Mouse (Mus musculus) spleen, adult 18-20 months (tissue): Measurements from ENCODE around the gene Sema3f.

ENCODE experiments used
- DNase-seq, 2 experiments: peaks; one replicate each; pipeline ENCODE4 v3.0.0; 2022; ENCODE audit warnings: mixed read lengths in 2 of 2

Gene Sema3f

GRCm38 (mm10) chr9:107709697-107710483, at the start of gene Sema3f:
Gene Sema3f, minus strand, starts transcription at chr9:107710475.
- DNase-seq = peak; percentile 52 to 70

- no peak for DNase-seq
These were observed 49.3 kb upstream of the Sema3f start for GRCm38 (mm10) chr9:107759593-107759992.

DNA sequence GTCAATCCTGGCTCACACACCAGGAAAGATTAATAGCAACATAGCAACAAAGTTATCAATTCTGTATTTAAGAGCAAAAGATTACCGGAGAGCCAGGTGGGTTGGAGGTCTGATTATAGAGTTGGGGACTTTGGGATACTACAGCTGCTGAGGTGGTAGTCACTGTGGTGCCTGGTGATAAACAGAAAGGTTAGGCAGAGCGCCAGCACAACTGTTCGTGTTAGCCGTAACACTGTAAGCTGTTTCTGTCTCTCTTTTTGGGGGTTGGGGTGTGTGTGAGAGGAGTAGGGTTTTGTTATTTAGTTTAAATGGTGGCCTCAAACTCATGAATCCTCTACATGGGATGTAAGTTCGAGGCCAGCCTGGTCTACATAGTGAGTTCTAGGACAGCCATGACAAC, 40.1 kb upstream of the Sema3f start:
- no peak for DNase-seq

- no peak for DNase-seq
These were observed 37.8 kb upstream of the Sema3f start for GRCm38 (mm10) chr9:107748063-107748462.

- DNase-seq = no peak
These were observed 37.0 kb upstream of the Sema3f start for GRCm38 (mm10) chr9:107747310-107747709.

GRCm38 (mm10) chr9:107746679-107747078, 36.4 kb upstream of the Sema3f start:
- DNase-seq = no peak

GRCm38 (mm10) chr9:107744061-107744460, 33.8 kb upstream of the Sema3f start:
- DNase-seq = no peak

GRCm38 (mm10) chr9:107738841-107739202, 28.5 kb upstream of the Sema3f start:
- no peak for DNase-seq

- DNase-seq = peak; percentile 62 to 86
These were observed 28.0 kb upstream of the Sema3f start for GRCm38 (mm10) chr9:107738020-107738840.

- DNase-seq = no peak
These were observed 25.9 kb upstream of the Sema3f start for GRCm38 (mm10) chr9:107736185-107736485.

GRCm38 (mm10) chr9:107735356-107736184, 25.3 kb upstream of the Sema3f start:
- no peak for DNase-seq

DNA sequence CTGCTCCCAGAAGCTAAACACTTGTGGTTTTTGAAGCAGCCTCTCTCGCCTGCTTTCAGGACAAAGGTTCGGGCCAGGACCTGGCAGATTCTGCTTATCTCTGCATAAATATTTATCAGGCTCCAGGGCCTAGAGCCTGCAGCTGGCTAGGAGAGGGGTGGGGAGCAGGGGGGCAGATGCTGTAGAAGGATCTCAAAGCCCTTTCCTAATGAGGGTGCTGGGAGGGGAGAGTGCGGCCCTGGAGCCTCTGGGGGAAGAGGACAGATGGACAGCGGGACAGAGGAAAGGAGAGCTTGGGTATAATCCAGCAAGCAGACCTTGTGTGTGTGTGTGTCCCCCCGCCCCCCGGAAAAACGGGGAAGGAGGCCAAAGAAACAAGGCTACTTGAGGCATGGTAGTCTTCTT, 24.3 kb upstream of the Sema3f start:
- DNase-seq = no peak

- DNase-seq = no peak
These were observed 19.4 kb upstream of the Sema3f start for GRCm38 (mm10) chr9:107729709-107730108.

DNA sequence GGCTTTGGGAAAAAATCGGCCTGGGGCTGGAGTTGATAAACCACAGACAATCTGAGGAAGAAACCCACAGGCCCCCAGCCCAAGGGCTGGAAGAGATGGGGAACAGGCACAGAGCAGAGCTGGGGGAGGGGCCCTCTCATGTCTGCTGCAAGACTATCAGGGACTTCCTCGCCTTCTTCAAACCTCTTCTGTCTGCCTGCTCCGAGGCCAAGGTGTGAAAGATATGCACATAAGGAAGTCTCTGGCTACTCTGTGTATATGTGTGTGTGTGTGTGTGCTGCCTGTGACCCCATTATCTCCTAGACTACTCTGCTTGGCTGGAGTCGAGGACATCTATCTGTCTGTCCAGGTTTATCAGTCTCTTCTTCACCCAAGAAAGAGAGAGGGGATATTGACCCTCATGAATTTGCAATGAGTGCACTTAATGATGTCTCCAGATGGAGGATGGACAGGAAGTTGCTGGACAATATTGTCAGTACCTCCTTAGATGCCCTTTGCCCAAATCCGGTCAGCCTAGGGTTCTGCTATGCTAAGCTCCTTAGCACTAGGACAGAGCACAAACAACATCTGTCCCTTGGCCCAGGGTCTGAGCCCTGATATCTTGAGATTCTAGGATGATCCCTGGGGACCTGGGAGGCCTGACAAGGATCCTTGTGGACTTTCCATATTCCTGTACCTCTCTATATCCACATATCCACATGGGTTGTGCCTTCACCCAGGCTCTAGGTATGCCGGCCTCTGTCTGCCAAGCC, 18.8 kb upstream of the Sema3f start:
- DNase-seq = no peak

DNA sequence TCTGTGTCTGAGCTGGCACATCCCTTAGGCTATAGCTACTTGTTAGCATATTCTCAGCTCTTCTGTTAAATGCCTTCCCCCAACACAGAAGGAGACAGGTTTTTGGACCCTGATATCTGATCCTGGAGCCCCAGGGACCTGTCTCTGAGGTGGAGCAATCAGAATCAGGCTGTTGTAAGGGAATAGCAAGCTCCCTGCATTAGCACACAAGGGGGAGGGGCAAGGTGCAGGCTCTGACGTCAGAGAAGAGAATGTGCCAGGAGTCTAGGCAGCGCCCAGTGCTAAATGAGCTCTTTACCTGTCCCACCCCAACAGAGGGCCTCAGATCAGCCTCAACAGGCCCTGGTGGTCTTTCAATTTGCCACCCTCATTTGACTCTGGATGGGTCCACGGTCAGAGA, 16.8 kb upstream of the Sema3f start:
- DNase-seq = no peak

DNA sequence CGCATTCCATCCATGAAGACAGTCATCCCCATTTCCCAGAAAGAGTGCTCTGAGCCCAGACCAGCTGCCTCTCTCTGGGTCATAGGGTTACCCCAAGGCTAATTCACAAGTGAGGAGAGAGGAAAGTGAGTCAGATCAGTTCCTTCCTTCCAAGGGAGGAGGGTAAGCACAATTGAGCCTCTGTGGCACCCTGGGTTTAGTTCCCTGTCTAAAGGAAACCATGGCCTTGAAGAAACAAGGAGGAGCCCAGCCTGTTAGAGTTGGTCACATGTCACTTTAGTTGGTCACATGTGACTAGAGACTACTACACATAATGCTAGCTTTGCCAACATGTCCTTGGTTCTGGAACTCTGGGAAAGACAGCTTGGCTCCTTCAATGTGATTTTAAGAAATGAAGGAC, 14.5 kb upstream of the Sema3f start:
- no peak for DNase-seq

DNA sequence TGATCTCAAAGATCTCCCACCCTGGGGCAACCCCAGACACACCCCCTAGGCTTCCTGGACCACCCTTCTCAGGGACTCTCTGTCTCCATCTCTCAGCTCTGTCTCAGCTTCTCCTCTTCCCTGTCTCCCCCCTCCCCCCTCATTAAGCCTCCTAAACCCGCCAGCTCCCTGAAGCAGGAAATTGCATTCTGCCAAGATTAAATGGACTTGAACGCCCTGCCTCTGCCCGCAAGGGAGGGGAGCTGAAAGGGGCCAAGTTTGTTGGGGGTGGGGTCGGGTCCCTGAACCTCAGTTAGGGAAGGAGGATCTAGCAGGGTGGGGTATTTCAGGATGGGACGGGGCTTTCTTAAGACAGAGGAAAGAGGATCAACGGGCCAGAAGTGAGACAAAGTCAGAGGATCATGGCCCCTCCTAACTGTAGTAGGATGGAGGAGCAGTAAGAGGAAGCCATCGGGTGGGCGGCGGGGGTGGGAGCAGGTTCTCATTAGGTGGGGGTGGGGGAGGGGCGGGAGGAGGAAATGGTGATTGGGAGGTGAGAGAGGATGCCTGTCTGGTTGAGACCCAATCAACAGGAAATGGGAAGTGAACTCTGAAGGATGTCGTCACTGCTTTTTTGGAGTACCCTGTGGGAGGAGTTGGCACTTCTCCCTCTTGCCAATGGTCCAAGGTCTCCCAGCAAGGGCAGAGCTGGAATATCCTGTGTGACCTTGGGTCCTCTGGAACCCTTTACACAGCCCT, 13.7 kb upstream of the Sema3f start:
- no peak for DNase-seq

GRCm38 (mm10) chr9:107723292-107723691, 13.0 kb upstream of the Sema3f start:
- DNase-seq = no peak

DNA sequence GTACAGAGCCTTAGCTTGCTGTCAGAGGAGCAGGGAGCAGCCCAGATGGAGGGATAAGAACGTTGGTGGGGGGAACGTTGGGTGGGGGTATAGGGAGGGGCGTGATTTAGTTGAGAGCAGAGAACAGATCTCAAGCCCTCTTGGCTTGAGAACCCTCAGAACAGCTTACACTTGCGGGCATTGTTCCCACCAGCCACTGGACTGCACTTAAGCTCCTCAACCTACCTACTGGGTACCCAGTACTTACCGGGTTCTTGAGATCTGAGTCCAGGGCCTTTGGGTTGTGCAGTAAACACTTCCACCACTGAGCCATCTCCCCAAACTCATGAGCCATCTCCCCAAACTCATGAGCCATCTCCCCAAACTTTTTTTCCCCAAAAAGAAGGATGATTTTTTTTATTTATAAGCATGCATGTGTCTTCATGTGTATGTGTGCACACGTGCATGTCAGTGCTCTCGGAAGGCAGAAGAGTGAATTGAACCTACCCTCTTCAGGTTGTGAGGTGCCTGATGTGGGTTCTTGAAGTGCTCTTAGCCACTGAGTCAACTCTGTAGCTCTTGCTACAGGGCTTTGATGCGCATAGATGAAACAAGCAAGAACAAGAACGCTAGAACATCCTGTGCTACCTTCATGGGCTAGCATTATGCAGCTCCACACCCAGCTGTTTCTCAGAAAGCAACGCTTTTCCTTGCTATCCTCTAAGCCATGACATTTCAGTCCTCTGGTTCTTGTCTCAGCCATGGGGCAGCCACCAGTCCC, 8.7 kb upstream of the Sema3f start:
- DNase-seq = no peak

- DNase-seq = no peak
These were observed 6.7 kb upstream of the Sema3f start for GRCm38 (mm10) chr9:107716951-107717350.

DNA sequence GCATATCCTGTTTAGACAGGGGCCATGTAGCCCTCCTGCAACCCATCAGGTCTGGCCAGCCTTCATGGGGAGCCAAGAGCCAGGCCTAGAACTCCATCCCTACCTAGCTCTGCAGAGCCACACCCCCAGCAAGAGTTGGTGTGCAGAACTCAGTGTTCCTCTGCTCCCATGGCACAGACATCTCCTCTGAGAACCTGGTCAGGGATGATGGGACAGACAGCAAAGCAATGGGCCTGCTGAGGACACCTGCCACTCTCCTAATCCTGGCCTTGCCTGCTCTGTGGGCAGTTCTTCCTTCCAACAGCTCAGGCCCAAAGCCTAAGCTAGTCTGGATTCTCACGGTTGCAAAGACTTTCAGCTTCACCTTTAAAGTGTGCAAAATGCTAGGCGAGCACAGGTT, 5.4 kb upstream of the Sema3f start:
- no peak for DNase-seq
